Mouse (Mus musculus) v-Abl transformed pro-B cells (cell line): ENCODE data around the gene Cadm4.
"Not testable (repeated sequence)": the region's sequence is repeated elsewhere in the genome, so short reads cannot be mapped to it uniquely, and the experiment has no call there.

ENCODE experiments used
- in situ Hi-C, 2 experiments: fragments of 400-800 bp; cut with MboI; formaldehyde crosslinking; loops; one replicate each; pipeline ENCODE4 v1.15.1; 2025; ENCODE audit not compliant: unreplicated experiment in 2 of 2

The Cadm4 gene

GRCm38 (mm10) chr7:24466835-24467234, 15.0 kb upstream of the Cadm4 start:
- in situ Hi-C loops, result no loop called here

- in situ Hi-C loops, result no loop called here
Measured at GRCm38 (mm10) chr7:24467886-24468285, 13.9 kb upstream of the Cadm4 start.

GRCm38 (mm10) chr7:24469126-24469525, 12.7 kb upstream of the Cadm4 start:
- in situ Hi-C loops, result no loop called here

GRCm38 (mm10) chr7:24470356-24470755, 11.5 kb upstream of the Cadm4 start:
- in situ Hi-C loops, result loop anchor here in 1 of 2 experiments (5.0 kb wide), 1 partner anchor 187 kb away; no protein-coding TSS in a partner anchor

- in situ Hi-C loops, result loop anchor here in 1 of 2 experiments (5.0 kb wide), 1 partner anchor 185 kb away; no protein-coding TSS in a partner anchor
Measured at GRCm38 (mm10) chr7:24472442-24472841, 9.4 kb upstream of the Cadm4 start.

- in situ Hi-C loops, result loop anchor here in 1 of 2 experiments (5.0 kb wide), 1 partner anchor 184 kb away; no protein-coding TSS in a partner anchor
Measured at GRCm38 (mm10) chr7:24472937-24473336, 8.9 kb upstream of the Cadm4 start.

- in situ Hi-C loops, result loop anchor here in 1 of 2 experiments (5.0 kb wide), 1 partner anchor 183 kb away; no protein-coding TSS in a partner anchor
Measured at GRCm38 (mm10) chr7:24473913-24474529, 7.8 kb upstream of the Cadm4 start.

GRCm38 (mm10) chr7:24474811-24475506, 6.9 kb upstream of the Cadm4 start:
- in situ Hi-C loops, result loop anchor here (5.0 kb wide), 1 partner anchor 182 kb away; no protein-coding TSS in a partner anchor

- in situ Hi-C loops, result loop anchor here in 1 of 2 experiments (5.0 kb wide), 1 partner anchor 181 kb away; no protein-coding TSS in a partner anchor
Measured at GRCm38 (mm10) chr7:24476338-24476737, 5.5 kb upstream of the Cadm4 start.

GRCm38 (mm10) chr7:24476856-24477255, 5.0 kb upstream of the Cadm4 start:
- in situ Hi-C loops, result loop anchor here in 1 of 2 experiments (5.0 kb wide), 1 partner anchor 180 kb away; no protein-coding TSS in a partner anchor

- in situ Hi-C loops, result loop anchor here in 1 of 2 experiments (5.0 kb wide), 1 partner anchor 178 kb away; no protein-coding TSS in a partner anchor
Measured at GRCm38 (mm10) chr7:24478911-24479310, 2.9 kb upstream of the Cadm4 start.

- in situ Hi-C loops, result loop anchor here in 1 of 2 experiments (5.0 kb wide), 1 partner anchor 178 kb away; no protein-coding TSS in a partner anchor
Measured at GRCm38 (mm10) chr7:24479685-24480084, 2.1 kb upstream of the Cadm4 start.

- in situ Hi-C loops, result no loop called here
Measured at GRCm38 (mm10) chr7:24480121-24480941, 1.5 kb upstream of the Cadm4 start.

- in situ Hi-C loops, result no loop called here
Measured at GRCm38 (mm10) chr7:24480986-24481473, 793 bp upstream of the Cadm4 start.

GRCm38 (mm10) chr7:24482208-24483020, 591 bp downstream of the Cadm4 start:
- in situ Hi-C loops, result no loop called here

- in situ Hi-C loops, result not testable (repeated sequence)
Measured at GRCm38 (mm10) chr7:24483291-24483690, 1.5 kb downstream of the Cadm4 start.

- in situ Hi-C loops, result no loop called here
Measured at GRCm38 (mm10) chr7:24485481-24485880, 3.7 kb downstream of the Cadm4 start.

- in situ Hi-C loops, result no loop called here
Measured at GRCm38 (mm10) chr7:24486654-24487130, 4.9 kb downstream of the Cadm4 start.

GRCm38 (mm10) chr7:24487403-24487802, 5.6 kb downstream of the Cadm4 start:
- in situ Hi-C loops, result no loop called here
